Mouse (Mus musculus): ENCODE data around the gene Lgr6. TPM values are rescaled to one million over a fixed set of nuclear protein-coding genes. Genes with fewer than 3 reads are reported as not detected.
A peak's percentile ranks its signal among the peaks of the same experiment; 100 is the strongest.

Lgr6 gene
- total RNA-seq, 2 experiments from 2014 or later = 2.1 to 5.2 TPM

DNA sequence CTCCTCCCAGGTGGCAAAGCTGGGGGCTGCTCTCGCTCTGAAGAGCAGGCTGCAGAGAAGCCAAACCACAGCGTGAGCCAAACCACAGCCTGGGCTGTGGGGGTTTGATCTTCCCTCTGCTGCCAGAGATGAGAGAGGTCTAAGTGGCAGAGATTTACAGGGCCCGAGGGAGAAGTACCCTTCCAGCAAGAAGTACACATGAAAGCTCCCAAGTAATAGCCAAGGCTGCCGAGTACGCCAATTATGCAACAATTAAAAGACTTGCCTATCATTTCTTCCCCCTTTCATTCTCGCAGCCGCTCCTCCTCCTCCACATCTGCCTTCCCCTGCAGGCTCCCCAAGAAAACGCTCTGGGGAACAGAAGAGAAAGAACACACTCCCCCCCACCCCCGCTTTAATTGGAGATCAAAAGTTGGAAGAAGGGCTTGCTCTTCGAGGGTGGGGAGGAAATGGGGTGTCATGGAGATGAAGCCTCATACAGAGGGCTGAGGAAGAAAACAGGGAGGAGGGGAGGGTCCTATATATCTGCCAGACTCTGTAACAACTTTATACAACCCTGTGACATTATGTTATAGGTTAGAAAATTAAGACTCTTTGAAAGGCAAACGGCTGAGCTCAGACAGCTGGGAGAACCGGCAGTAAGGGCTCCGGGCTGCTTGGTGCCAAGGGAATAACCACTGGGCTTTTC, 85.8 kb downstream of the Lgr6 start:
- no peak for DNase-seq (ENCODE audit: low spot score in 2 of 2)

DNA sequence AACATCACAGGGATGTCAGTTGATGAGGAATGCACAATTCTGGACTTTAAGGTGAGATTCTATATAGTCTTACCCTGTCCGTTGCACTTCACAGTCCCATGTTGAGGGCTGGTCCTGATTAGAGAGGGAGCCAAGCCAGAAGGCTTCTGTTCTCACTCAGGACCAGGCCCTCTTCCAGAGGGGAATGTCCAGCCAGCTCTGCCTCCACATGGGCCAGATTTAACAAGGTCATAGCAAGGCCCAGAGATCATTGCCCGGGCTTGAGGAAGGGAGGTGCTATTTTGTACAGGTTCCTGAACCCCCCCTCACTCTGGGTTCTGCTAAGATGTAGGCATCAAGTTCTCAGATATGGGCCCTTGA, 87.4 kb downstream of the Lgr6 start:
- DNase-seq (ENCODE audit: low spot score in 2 of 2) = no peak

DNA sequence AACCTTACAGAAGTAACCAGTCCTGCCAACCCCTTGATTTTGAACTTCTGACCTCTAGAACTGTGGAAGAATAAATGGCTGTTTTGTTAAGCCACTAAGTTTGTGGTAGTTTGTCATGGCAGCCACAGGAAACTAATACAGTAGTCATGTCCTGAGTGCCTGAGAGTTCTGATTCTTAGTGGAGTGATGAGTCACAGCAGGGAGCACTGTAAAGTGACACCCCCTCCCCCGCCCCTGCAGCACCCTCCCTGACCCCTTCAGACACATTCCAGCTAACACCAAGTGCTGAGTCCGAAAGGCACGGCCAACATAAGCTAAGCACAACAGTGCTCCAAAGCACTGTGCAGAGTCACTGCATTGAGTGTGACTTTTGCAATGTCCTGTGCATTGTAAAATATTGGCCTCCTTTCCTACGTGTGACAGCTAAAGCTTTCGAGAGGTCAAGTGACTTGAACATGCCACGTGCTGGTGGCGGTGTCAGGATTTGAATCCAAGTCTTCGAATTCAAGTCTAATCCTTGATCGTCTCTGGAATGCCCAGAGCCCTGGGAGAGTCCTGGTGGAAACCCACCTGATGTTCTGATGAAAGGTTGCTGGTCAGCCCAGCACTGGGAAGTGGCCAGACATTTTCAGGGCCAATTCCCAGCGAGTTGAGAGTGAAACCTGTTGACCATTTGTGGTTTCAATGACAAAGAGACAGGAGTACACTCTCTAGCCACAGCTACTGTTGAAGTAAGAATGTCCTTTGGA, 88.0 kb downstream of the Lgr6 start:
- no peak for DNase-seq (ENCODE audit: low spot score in 2 of 2)

DNA sequence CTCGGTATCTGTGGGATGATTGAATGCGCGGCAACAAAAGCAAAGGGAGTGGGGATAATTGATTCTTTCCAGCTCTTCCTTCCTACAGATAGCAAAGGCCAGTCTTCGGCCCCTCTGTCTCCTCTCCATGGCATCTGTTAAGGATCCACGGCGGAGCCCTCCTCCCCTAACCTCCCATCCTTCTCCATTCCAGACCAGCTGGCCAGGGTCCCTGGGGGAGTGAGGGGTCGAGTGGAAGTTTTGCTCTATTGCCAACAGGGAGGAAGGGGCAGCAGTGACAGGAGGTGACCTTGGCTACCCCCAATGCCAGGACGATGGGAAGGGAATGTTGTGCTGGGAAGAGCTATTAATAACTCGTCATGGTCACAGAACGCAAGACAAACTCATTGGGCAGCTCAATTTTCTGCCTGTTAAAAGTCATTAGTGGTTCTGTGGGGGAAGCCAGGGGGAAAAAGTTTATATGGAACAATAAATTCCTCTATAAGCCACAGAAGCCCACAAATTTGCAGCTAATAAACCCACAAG, 90.1 kb downstream of the Lgr6 start:
- DNase-seq (ENCODE audit: low spot score in 2 of 2) = no peak

DNA sequence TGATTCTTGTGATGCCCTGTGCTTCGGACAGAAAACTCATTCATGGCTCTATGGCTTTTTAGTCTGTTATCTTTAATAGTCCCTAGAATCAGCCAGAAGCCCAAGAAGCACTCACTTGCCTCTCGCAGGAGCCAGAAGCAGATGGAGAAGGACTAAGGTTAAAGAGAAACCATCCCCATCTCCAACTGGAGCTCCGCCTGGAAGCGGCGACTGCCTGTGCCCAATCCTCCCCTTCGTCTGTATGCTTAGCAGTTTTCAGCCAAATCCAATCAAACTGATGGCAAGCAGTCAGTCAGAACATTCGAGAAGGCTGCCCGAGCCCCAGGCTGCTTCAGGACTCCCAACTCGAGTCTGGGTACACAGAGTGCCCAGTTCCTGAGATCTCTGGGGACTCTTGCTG, 92.6 kb downstream of the Lgr6 start:
- DNase-seq (ENCODE audit: low spot score in 2 of 2) = no peak

DNA sequence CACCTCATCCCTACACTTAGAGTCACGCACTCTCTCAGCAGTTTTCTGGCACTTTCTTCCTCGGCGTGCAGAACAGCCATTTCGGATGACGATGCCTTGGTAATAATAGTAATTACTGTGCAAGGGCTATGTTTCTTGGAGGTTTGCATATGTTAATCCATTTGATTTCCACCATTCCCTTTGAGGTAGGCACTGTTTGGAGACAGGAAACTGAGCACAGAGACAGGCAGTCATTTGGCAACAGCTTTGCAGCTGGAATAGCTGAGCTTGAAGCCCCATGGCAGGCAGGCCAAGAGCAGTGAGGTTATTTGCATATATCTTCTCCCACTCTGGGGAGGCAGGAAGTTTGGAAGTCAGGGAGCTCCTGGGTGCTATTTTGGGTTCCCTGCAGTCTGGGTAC, 93.2 kb downstream of the Lgr6 start:
- no peak for DNase-seq (ENCODE audit: low spot score in 2 of 2)

DNA sequence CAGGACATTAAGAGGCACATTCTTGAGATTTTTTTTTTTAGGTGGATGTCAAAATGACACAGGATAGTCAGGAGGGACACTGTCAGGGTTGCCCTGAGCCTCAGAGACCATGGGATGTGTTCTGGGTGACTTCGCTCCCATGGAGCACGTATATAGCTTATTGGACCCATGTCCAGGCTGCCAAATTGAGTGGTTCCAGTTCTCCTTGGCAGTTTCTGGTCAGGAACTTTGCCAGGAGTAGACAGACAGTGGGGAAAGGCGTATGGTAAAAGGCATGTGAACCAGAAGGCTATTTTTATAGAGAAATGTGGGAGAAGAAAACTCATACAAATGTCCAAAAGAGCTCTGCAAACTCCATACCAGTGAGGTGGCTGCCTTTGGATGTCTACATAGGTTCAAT, 95.2 kb downstream of the Lgr6 start:
- DNase-seq (ENCODE audit: low spot score in 2 of 2) = no peak

DNA sequence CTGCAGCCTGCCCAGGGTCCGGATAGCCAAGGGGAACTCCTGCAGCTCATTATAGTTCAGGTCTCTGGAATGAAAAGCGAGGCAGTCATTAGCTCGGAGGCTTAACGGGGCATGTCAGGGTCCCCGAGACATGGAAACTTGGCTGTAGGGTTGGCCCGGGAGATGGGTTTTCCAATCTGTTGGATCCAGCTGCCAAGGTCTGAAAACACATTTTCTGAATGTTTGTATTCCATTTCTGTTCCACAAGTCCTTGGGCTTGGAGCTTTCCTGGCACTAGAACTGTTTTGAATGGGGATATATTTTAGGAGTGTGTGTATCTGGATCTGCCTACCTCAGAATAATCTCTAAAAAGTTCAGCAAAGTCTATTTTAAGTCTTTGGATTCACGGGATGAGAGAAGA, 99.4 kb downstream of the Lgr6 start:
- no peak for DNase-seq (ENCODE audit: low spot score in 2 of 2)

DNA sequence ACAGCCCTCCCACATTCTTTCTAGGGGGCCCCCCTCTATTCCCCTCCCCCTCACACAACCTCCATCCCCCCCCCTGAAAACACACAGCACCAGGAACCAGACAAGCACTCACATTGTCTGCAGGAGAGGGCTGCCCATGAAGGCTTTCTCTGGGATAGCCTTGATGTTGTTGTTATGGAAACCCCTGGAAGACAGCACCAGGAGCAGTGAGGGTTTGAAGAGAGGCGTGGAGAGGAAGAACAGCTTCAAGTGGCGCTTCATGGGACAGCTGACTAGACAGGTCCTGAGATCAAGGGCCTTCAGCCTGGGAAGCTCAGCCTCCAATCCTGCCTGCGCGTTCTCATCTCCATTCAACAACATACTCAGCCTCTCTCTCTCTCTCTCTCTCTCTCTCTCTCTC, 101.7 kb downstream of the Lgr6 start:
- DNase-seq (ENCODE audit: low spot score in 2 of 2) = no peak

DNA sequence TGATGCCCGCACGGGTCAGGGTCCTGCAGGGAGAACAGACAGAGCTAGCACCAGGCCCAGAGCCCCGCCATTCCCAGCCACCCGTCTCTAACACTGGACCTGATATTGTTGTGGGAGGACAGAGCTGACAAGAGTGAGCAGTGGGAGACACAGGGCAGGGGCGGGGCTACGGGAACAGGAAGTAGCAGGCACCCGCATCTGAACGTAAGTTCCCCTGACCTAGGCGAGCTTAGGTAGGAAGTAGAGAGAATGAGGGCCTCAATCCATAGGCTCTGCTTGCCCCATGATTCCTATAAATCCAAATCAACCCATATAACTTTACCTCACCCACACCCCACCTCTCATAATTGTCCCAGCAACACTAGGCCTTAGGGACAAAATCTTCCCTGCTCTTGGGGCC, 104.5 kb downstream of the Lgr6 start:
- no peak for DNase-seq (ENCODE audit: low spot score in 2 of 2)

DNA sequence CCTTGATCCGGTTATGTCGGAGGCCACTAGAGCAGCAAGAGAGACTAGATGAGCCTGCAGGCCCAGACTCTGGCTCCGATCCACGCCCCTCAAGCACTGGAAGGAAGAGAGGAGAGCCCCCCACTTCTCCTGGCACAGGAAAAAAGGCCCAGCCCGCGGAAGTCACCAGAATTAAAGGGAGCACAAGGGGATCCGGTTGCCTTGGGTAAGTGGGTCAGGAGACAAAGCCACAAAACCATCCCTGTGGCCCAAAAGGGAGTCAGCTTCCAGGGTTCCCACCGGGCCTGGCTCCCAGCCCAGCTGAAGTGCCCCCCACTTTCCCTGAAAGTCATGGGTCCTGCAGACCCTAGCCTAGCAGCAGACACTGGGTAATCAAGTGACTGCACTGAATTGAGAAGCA, 106.8 kb downstream of the Lgr6 start:
- DNase-seq (ENCODE audit: low spot score in 2 of 2) = no peak

DNA sequence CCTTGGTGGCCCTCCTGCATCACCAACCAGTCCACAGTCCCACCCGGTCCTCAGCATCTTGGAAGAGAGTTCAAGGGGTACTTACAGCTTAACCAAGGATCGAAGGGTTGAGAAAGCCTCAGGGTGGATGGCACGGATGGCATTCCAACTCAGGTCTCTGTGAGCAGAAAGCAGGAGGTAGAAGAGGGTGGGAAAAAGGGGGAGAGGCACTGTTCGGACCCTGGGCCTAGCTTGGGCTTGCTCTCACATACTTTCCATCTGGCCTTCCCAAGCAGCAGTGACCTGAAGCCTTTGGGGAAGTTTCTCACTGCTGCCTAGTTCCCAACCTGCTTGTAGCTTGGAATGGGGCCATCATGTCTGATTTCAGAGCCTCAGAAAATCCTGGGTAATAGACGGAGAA, 107.5 kb downstream of the Lgr6 start:
- no peak for DNase-seq (ENCODE audit: low spot score in 2 of 2)

DNA sequence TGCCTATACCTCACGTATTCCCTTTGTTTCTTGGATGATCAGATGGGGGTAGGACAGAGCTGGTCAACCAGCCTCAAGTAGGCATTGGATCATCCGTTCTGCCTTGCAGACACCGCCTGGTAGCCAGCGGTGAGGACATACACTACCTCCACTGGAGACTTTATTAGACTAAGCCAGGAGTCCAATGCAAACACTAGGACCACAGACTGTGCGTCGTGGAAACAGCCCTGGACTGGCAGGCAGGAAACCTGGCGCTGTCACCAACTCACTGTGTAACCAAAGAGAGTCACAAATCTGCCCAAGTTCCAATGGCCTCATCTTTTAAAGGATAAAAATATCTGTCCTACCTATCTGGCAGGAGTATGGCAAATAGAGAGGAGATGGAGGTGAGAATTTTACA, 108.6 kb downstream of the Lgr6 start:
- DNase-seq (ENCODE audit: low spot score in 2 of 2) = no peak

DNA sequence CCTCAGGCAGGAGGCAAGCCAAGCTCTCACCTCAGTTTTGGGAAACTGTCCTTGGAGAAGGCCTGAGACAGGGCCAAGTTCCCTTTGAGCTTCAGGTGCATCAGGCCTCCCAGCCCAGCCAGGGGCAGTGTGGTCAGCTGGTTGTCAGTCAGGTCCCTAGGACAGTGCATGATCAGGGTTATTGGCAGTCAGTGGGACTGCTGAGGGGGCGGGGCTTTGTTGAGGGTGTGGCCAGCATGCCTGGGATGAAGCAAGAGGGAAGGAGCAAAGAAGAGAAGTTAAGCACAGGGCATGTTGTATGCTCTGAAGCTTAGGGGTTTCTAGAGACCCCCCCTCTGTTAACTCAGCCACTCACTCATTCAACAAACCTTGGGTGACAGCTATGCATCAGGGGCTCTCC, 109.1 kb downstream of the Lgr6 start:
- DNase-seq (ENCODE audit: low spot score in 2 of 2) = no peak

DNA sequence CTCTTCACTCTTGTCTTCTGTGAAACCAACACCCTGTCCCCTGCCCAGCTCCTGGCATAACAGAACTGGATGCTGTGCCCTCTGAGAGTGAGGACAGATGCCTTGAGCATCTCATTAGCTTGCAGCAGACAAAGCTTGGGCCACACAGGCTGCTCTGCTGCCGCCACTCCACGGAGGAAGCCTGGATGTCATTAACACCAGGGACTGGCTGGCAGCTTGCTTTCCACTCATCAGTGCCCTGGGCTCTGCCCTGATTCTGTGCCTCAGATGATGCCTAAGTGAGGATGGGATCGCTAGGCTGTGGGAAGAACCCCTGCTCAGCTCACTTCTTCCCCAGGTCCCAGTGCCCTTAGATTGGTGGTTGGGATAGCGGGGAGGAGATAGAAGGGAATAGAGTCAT, 109.6 kb downstream of the Lgr6 start:
- no peak for DNase-seq (ENCODE audit: low spot score in 2 of 2)

DNA sequence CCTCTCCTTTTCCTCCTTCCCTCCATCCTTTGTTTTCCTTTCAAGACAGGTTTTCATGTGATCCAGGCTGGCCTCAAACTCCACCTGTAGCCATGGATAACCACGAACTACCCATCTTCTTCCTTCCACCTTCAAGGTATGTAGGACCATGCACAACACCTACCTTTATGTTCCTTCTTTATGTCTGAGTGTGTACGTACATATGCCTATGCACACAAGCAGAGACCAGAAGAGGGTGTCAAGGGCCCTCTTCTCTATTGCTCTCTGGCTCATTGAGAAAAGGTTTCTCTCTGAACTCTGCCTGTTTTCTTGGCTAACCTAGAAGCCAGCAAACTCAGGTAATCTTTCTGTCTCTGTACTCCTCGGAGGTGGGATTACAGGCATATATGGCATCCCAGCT, 110.3 kb downstream of the Lgr6 start:
- no peak for DNase-seq (ENCODE audit: low spot score in 2 of 2)

DNA sequence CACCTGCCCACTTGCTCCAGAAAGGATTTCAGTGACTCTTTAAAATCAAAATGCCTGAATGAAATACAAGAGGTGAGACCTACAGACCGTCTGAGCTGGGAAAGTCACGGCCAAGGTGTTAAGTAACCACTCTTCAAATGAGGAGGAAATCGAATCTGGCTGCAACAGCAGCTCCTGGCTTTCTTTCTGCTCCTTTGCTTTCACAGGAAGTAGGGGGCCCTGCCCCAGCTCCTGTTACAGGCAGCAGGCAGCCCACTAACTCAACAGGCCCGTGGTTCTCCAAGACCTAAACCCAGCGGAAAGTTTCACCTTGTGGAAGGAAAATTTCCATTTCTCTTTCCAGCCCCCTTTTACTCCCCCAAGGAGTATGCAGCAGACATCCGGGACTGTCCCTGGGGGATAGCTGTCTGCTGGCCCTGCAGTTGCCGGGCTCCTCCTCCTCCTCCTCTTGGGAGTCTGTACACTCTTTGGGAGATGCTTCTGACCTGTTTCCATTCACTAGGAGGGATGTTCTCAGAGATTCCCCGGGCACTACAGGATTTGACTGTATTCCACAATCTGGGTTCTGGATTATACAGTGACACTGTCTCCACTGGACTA, 112.9 kb downstream of the Lgr6 start:
- no peak for DNase-seq (ENCODE audit: low spot score in 2 of 2)

DNA sequence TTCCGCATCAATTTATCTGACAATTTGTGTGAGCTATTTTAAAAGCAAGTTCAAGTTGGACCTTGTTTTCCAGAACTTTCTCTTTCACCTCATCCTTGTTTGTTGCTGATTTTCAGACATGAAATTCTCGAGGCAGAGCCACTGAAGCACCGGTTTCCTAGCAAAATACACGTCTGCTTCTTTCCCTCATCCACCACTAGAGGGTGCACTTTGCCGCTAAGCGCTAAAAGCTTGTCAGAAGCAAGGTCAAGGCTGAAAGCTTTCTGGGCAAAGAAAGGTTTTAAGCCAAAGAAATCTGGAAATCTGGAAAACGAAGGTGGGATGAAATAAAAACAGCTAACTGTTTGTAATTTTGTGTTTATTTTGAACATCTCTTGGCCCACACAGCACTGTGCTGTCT, 115.7 kb downstream of the Lgr6 start:
- DNase-seq (ENCODE audit: low spot score in 2 of 2) = peak; percentile 66 to 68

DNA sequence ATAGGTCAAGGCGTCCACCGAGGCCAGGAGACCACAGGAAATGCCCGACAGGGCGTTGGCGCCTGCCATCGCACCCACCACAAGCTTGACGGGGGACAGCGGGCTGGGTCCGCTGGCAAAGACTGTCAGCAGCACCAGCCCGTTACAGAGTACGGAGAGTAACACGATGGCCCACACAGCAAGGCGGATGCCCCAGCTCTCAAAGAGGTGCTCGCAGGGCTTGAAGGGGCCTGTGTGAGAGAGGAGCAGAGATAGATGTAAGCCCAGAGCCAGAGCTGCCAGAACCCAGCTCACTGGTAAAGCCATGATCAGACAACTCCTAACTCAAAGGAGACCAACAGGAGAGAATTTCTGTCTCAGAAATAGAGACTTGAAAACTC, 117.1 kb downstream of the Lgr6 start:
- DNase-seq (ENCODE audit: low spot score in 2 of 2) = no peak

DNA sequence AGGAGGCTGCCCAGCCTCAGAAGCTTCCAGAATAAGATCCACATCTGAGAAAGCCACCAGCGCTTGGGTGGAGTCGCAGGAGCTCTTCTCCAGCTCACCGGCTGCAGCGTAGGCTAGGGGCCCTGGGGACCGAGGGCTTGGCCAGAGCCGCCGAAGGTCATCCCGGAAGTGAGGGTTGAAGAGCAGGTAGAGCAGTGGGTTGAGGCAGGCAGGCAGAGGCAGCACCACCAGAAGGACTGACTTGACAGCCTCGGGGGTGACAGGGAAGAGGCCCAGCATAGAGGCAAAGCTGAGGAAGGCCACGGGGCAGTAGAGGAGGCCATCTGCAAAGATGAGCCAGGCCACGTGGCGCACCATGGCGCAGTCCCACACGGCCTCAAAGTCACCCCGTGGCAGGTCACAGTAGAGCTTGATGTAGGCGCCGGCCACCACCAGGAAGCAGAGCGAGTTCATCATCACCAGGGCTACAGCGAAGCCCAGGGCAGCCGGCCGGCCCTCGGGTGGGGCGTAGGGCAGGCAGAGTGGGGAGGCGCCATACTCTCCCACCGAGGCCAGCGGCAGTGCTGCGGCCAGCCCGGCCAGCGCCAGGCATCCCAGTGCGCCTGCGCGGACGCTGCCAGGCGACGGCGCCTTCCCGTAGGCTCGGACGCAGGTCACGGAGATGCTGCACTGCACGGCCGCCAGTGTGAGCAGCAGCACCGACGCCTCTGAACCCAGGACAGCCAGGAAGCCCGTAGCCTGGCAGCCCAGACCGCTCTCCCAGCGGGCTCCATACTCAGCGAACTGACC, 117.7 kb downstream of the Lgr6 start:
- peak; percentile 50 to 64 for DNase-seq (ENCODE audit: low spot score in 2 of 2)

DNA sequence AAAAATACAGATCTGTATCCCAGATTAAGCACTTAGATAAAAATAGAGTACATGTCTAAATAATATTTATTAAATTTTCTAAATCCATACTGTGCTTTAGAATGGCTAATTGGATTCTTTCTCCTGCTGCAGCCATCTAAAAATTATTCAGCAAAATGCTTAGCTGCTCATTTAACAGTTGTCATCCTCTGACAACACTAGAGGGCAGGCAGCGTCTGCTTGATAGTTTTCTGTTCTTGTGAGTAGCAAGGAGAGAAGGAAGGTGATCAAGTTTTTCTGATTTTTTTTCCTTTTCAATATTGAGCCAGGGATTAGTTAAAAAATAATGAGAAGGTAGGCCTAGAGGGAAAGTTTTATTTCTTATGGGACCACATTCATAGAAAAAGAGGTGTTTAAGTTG, 132.2 kb downstream of the Lgr6 start:
- DNase-seq (ENCODE audit: low spot score in 2 of 2) = no peak

DNA sequence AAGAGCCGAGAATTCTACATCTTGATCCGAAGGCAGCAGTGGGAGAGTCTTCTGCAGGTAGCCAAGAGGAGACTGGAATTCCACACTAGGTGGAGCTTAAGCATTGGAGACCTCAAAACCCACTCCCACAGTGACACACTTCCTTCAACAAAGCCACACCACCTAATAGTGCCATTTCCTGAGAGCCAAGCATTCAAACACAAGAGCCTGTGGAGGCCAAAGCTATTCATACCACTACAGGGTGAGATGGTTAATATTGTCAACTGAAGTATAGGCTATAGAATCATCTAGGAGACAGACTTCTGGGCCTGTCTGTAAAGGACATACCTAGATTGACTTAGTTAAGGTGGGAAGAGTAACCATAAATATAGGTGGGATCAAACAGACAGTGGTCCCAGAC, 139.6 kb downstream of the Lgr6 start:
- no peak for DNase-seq (ENCODE audit: low spot score in 2 of 2)

Measured in adrenal gland, adult 18-20 months (tissue).